Mouse (Mus musculus): ENCODE measurements at regions not wholly inside any gene's neighbourhood (a gene's known extent, or its start where the extent isn't known, plus 50 kb on each side); places are given as distances from the start of the nearest gene placed in this dataset.

DNA sequence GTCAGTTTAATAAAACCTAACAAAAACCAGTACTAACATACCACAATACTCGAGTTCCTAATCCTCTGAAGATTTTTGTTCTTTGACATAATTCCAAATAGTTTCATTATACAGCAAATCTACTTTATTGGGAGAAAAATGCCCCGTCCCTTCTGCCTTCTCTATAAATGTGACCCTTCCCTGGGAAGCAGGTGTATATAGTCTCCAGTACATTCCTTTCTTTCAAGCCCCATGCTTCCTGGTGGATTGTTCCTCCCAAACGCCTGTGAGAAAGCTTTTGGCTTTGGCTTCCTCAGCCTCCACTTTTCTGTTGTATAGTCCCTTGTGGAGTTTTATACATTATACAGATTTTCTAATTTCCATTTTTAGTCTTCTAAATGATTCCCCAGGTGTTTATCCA, 1001.8 kb upstream of the Tenm3 start:
- 85% methylated on average over 3 of the region's 3 CpGs for WGBS
- Histone ChIP-seq H3K4me1 (no peaks in the 10 kb centered on the region), H3K4me3 (replicated peaks) (no peak overlapping the region), H3K36me3 (replicated peaks) (no peaks in the 10 kb centered on the region), H3K27ac (no peak overlapping the region), H3K4me2 (no peak overlapping the region), H3K9me3 (no peaks in the 10 kb centered on the region), H3K9ac (no peak overlapping the region), H3K27me3 (no peaks in the 10 kb centered on the region)
- no peak for ATAC-seq (ENCODE audit: low FRiP score)

GRCm38 (mm10) chr8:49831970-49832369, 988.2 kb upstream of the Tenm3 start:
- no peak for ATAC-seq (ENCODE audit: low FRiP score)
- Histone ChIP-seq H3K4me3 (replicated peaks) (no peak overlapping the region), H3K4me2 (no peak overlapping the region), H3K9ac (no peak overlapping the region), H3K27me3 (0 out of 2 replicates have a peak, but pooled peaks cover 3% of the 10 kb centered on the region), H3K4me1 (no peaks in the 10 kb centered on the region), H3K27ac (no peak overlapping the region), H3K9me3 (no peaks in the 10 kb centered on the region), H3K36me3 (replicated peaks) (no peaks in the 10 kb centered on the region)

GRCm38 (mm10) chr8:49829345-49829744, 985.6 kb upstream of the Tenm3 start:
- Histone ChIP-seq H3K4me1 (no peaks in the 10 kb centered on the region), H3K27me3 (0 out of 2 replicates have a peak, but pooled peaks cover 4% of the 10 kb centered on the region), H3K27ac (no peak overlapping the region), H3K9me3 (no peaks in the 10 kb centered on the region), H3K9ac (no peak overlapping the region), H3K36me3 (replicated peaks) (no peaks in the 10 kb centered on the region), H3K4me3 (replicated peaks) (no peak overlapping the region), H3K4me2 (no peak overlapping the region)
- peak; percentile 49; the same call in 1 of the 2 replicates for ATAC-seq (ENCODE audit: low FRiP score)
- 30% methylated on average over 2 of the region's 2 CpGs for WGBS

DNA sequence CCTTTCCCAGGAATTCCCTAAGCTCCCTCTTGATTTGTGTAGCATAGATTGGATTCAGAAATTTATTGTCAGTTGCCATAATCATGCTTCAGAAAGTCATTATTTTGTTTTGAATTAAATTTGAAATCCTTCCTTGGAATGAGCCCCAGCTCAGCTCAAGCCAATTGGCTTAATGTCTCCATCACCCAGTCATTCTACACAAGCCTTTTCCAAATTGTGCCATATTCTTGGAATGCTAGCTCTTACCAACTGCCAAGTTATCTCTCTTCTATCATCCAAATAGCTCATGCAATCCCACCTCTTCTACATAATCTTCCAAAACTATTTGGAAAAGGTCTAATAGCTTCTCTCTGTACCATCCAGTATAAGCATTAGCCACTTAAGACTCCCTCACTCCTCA, 982.5 kb upstream of the Tenm3 start:
- ATAC-seq (ENCODE audit: low FRiP score): no peak
- Histone ChIP-seq H3K9me3 (no peaks in the 10 kb centered on the region), H3K4me3 (replicated peaks) (no peak overlapping the region), H3K4me1 (no peaks in the 10 kb centered on the region), H3K27ac (no peak overlapping the region), H3K27me3 (0 out of 2 replicates have a peak, but pooled peaks cover 4% of the 10 kb centered on the region), H3K36me3 (replicated peaks) (no peaks in the 10 kb centered on the region), H3K4me2 (no peak overlapping the region), H3K9ac (no peak overlapping the region)

DNA sequence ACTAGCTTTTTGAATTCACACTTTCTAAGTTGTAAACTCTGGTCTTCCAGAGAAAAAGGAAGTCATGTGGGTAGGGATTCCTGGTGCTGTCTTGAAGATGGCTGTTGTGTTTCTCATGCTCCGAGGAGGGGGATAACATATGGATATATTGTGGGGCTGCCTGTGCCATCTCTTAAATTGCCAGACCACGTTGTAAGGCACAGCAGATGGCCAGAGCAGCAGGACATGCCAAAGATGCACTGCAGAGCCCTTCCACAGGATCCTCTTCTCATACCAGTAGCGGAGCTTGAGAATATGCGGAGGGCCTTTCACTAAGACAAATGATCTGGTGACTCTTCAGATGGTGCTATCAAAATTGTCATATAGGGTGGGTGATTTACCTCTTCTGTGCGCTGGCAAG, 981.2 kb upstream of the Tenm3 start:
- no peaks in the 10 kb centered on the region for H3K9me3 ChIP-seq
- ATAC-seq (ENCODE audit: low FRiP score): no peak
- H3K4me3 ChIP-seq (replicated peaks): no peak overlapping the region
- H3K27me3 ChIP-seq: 0 out of 2 replicates have a peak, but pooled peaks cover 4% of the 10 kb centered on the region
- H3K36me3 ChIP-seq (replicated peaks): no peaks in the 10 kb centered on the region
- H3K4me2 ChIP-seq: no peak overlapping the region
- 84% methylated on average over 5 of the region's 5 CpGs for WGBS
- H3K4me1 ChIP-seq: no peaks in the 10 kb centered on the region
- H3K27ac ChIP-seq: no peak overlapping the region
- no peak overlapping the region for H3K9ac ChIP-seq

GRCm38 (mm10) chr8:49822791-49823190, 979.0 kb upstream of the Tenm3 start:
- no peaks in the 10 kb centered on the region for H3K4me1 ChIP-seq
- 57% methylated on average over 2 of the region's 2 CpGs for whole genome bisulfite sequencing
- no peaks in the 10 kb centered on the region for H3K36me3 ChIP-seq (replicated peaks)
- no peak overlapping the region for H3K4me2 ChIP-seq
- no peak overlapping the region for H3K4me3 ChIP-seq (replicated peaks)
- H3K27ac ChIP-seq: no peak overlapping the region
- ATAC-seq (ENCODE audit: low FRiP score): no peak
- no peaks in the 10 kb centered on the region for H3K9me3 ChIP-seq
- H3K9ac ChIP-seq: no peak overlapping the region
- 0 out of 2 replicates have a peak, but pooled peaks cover 4% of the 10 kb centered on the region for H3K27me3 ChIP-seq

DNA sequence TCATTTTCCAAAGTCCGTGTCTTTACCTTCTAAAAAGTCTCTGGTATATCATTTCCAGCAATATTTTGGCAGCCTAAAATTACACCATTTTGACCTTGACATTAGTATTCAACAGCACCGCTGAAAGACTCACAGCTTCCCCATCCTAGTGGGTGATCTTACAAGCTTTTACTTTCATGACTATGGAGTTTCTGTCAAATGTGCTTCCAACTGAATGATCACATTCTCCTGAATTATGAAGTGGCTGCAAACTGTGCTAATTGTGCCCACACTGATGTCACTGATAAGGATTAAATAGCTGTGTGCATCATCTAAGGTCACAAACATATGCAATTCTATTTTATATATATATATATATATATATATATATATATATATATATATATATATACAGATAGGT, 955.5 kb upstream of the Tenm3 start:
- Histone ChIP-seq H3K4me1 (peaks cover 8% of the 10 kb centered on the region), H3K27ac (no peak overlapping the region), H3K4me3 (replicated peaks) (no peak overlapping the region), H3K27me3 (no peaks in the 10 kb centered on the region), H3K9ac (no peak overlapping the region), H3K9me3 (no peaks in the 10 kb centered on the region), H3K4me2 (no peak overlapping the region), H3K36me3 (replicated peaks) (no peaks in the 10 kb centered on the region)
- no peak for ATAC-seq (ENCODE audit: low FRiP score)
- WGBS: 68% methylated on average over 2 of the region's 2 CpGs

DNA sequence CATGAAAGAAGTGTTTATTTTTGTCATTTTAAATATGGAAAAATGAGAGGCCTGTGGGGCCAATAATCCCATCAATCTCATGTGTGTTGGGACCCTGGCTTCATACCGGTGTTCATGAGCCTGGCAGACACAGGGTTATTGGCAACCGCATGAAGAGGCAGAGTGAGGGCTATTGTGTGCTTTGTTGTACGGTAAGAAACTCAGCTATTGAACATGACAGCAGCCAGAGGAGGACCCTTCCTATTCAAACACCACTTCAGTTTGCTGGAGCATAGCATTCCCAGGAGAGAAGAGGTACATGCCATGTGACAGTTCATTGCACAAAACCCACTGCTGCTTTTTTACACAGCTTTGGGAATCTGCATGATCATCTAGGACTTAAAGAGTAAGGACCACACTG, 953.0 kb upstream of the Tenm3 start:
- H3K36me3 ChIP-seq (replicated peaks): no peaks in the 10 kb centered on the region
- H3K27me3 ChIP-seq: no peaks in the 10 kb centered on the region
- peaks cover 12% of the 10 kb centered on the region for H3K4me1 ChIP-seq
- H3K4me3 ChIP-seq (replicated peaks): no peak overlapping the region
- no peak overlapping the region for H3K9ac ChIP-seq
- no peak overlapping the region for H3K4me2 ChIP-seq
- no peak overlapping the region for H3K27ac ChIP-seq
- H3K9me3 ChIP-seq: no peaks in the 10 kb centered on the region
- ATAC-seq (ENCODE audit: low FRiP score): 0 out of 2 replicates have a peak, but pooled peaks have one; percentile 33
- 19% methylated on average over 3 of the region's 3 CpGs for WGBS

GRCm38 (mm10) chr8:49794491-49794890, 950.7 kb upstream of the Tenm3 start:
- Histone ChIP-seq H3K4me3 (replicated peaks) (no peak overlapping the region), H3K4me2 (no peak overlapping the region), H3K4me1 (peaks cover 12% of the 10 kb centered on the region), H3K27me3 (no peaks in the 10 kb centered on the region), H3K9me3 (no peaks in the 10 kb centered on the region), H3K9ac (no peak overlapping the region), H3K27ac (no peak overlapping the region), H3K36me3 (replicated peaks) (no peaks in the 10 kb centered on the region)
- WGBS: 85% methylated on average over 1 of the region's 1 CpGs
- ATAC-seq (ENCODE audit: low FRiP score): no peak

- no peaks in the 10 kb centered on the region for H3K27me3 ChIP-seq
- H3K4me1 ChIP-seq: peaks cover 4% of the 10 kb centered on the region; the same call in 1 of the 2 replicates
- no peak overlapping the region for H3K4me2 ChIP-seq
- ATAC-seq (ENCODE audit: low FRiP score): no peak
- no peaks in the 10 kb centered on the region for H3K36me3 ChIP-seq (replicated peaks)
- no peak overlapping the region for H3K9ac ChIP-seq
- H3K27ac ChIP-seq: no peak overlapping the region
- 32% methylated on average over 4 of the region's 4 CpGs for WGBS
- no peak overlapping the region for H3K4me3 ChIP-seq (replicated peaks)
- H3K9me3 ChIP-seq: no peaks in the 10 kb centered on the region
These were observed 926.1 kb upstream of the Tenm3 start for GRCm38 (mm10) chr8:49769829-49770228.

DNA sequence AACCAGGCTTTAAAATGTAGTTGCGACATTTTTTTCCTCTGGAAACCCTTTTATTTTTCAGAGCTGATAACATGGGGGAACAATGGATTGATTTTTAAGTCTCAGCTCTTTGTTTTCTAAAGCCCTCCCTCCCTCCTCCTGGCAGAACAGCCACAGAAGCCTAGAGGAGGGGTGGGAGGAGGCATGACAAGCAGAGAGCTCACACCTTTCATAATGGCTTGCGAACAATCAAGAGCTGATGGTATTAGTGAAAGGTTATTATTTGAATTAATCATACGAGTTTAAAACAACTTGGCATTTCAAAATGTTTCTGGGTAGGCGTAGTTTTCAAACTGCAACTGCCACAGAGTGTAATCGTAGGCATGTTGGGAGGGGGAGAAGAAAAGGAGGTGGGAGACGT, 894.3 kb upstream of the Tenm3 start:
- H3K9ac ChIP-seq: no peak overlapping the region
- H3K9me3 ChIP-seq: no peaks in the 10 kb centered on the region
- H3K4me2 ChIP-seq: no peak overlapping the region
- H3K4me1 ChIP-seq: no peaks in the 10 kb centered on the region
- H3K27ac ChIP-seq: no peak overlapping the region
- no peaks in the 10 kb centered on the region for H3K36me3 ChIP-seq (replicated peaks)
- ATAC-seq (ENCODE audit: low FRiP score): no peak
- H3K27me3 ChIP-seq: no peaks in the 10 kb centered on the region
- 59% methylated on average over 6 of the region's 6 CpGs for WGBS
- H3K4me3 ChIP-seq (replicated peaks): no peak overlapping the region

DNA sequence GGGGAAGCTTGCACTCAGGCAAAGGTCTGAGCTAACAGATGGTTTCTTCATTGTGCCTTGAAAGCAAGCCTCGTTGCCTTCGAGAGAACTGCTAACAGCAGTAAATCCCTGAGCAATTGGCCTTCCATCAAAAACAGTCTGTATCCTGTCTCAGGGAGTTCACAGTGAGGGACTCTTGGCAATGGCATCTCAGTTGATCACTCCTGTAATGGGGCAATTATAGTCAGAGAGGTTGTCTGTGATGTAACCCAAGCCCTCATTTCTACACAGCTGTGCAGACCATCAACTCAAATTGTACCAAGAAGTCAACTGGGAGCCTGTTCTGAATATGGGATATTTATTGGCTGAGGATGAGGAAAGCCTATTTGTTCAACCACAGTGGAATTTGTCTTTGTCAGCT, 885.4 kb upstream of the Tenm3 start:
- 69% methylated on average over 2 of the region's 2 CpGs for WGBS
- H3K36me3 ChIP-seq (replicated peaks): no peaks in the 10 kb centered on the region
- H3K27ac ChIP-seq: no peak overlapping the region
- no peak overlapping the region for H3K4me3 ChIP-seq (replicated peaks)
- H3K27me3 ChIP-seq: no peaks in the 10 kb centered on the region
- no peak; the same call in 1 of the 2 replicates for ATAC-seq (ENCODE audit: low FRiP score)
- no peaks in the 10 kb centered on the region for H3K4me1 ChIP-seq
- no peaks in the 10 kb centered on the region for H3K9me3 ChIP-seq
- no peak overlapping the region for H3K4me2 ChIP-seq
- H3K9ac ChIP-seq: no peak overlapping the region

GRCm38 (mm10) chr8:49712371-49712770, 868.6 kb upstream of the Tenm3 start:
- Histone ChIP-seq H3K9ac (no peak overlapping the region), H3K4me3 (replicated peaks) (no peak overlapping the region), H3K36me3 (replicated peaks) (no peaks in the 10 kb centered on the region), H3K27ac (no peak overlapping the region), H3K4me1 (no peaks in the 10 kb centered on the region), H3K9me3 (no peaks in the 10 kb centered on the region), H3K27me3 (no peaks in the 10 kb centered on the region), H3K4me2 (no peak overlapping the region)
- no peak for ATAC-seq (ENCODE audit: low FRiP score)
- 81% methylated on average over 2 of the region's 2 CpGs for WGBS

DNA sequence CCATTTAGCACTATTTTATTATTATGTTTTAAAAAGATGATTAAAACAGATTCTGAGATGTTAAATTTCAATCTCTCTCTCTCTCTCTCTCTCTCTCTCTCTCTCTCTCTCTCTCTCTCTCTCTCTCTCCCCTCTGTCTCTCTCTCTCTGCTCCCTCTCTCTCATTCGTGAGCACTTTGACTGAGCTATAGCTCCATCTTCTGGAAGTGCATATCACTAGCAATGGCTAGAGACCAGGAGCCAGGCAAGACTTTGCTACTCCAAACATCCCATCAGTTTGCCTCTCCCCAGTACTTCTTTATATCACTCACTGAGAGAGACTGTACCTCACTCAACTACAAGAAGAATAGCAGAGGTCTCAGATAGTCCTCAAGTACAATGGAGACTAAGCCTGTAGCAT, 865.0 kb upstream of the Tenm3 start:
- no peak for ATAC-seq (ENCODE audit: low FRiP score)
- Histone ChIP-seq H3K9me3 (no peaks in the 10 kb centered on the region), H3K36me3 (replicated peaks) (no peaks in the 10 kb centered on the region), H3K4me3 (replicated peaks) (no peak overlapping the region), H3K9ac (no peak overlapping the region), H3K4me2 (no peak overlapping the region), H3K4me1 (no peaks in the 10 kb centered on the region), H3K27me3 (no peaks in the 10 kb centered on the region), H3K27ac (no peak overlapping the region)
- WGBS: 0% methylated on average over 1 of the region's 1 CpGs
